Mouse (Mus musculus): ENCODE measurements around the gene Urm1. TPM values are rescaled to one million over a fixed set of nuclear protein-coding genes. Genes with fewer than 3 reads are reported as not detected.

The Urm1 gene
- polyA plus RNA-seq, 1 experiment: 42.0 TPM

GRCm38 (mm10) chr2:29826926-29827708 lies 7.2 kb downstream of the Urm1 start:
- H3K27ac ChIP-seq (ENCODE audit: insufficient read depth, low read length): peak overlapping the region; percentile 98
- no peak for TF ChIP-seq CTCF (IDR thresholded peaks at IDR 0.05; ENCODE audit: borderline replicate concordance, insufficient read depth, low read length)
- peak; percentile 91 for TF ChIP-seq POLR2A (IDR thresholded peaks at IDR 0.05; ENCODE audit: low read depth, low read length)
- H3K4me3 ChIP-seq (ENCODE audit: insufficient read depth, low read length): peak overlapping the region; percentile 88
- H3K4me1 ChIP-seq (ENCODE audit: control insufficient read depth, insufficient read depth, low read length): peaks cover 4% of the 10 kb centered on the region; the same call in 1 of the 2 replicates

- TF ChIP-seq POLR2A (IDR thresholded peaks at IDR 0.05; ENCODE audit: low read depth, low read length): no peak
- no peak for TF ChIP-seq CTCF (IDR thresholded peaks at IDR 0.05; ENCODE audit: borderline replicate concordance, insufficient read depth, low read length)
- Histone ChIP-seq H3K4me1 (ENCODE audit: control insufficient read depth, insufficient read depth, low read length) (peaks cover 4% of the 10 kb centered on the region; the same call in 1 of the 2 replicates), H3K27ac (ENCODE audit: insufficient read depth, low read length) (no peak overlapping the region), H3K4me3 (ENCODE audit: insufficient read depth, low read length) (peak overlapping the region; percentile 88)
Observed at GRCm38 (mm10) chr2:29827709-29828024, 7.8 kb downstream of the Urm1 start.

- Histone ChIP-seq H3K27ac (ENCODE audit: insufficient read depth, low read length) (no peak overlapping the region), H3K4me1 (ENCODE audit: control insufficient read depth, insufficient read depth, low read length) (peaks cover 4% of the 10 kb centered on the region; the same call in 1 of the 2 replicates), H3K4me3 (ENCODE audit: insufficient read depth, low read length) (no peak overlapping the region)
- TF ChIP-seq POLR2A (IDR thresholded peaks at IDR 0.05; ENCODE audit: low read depth, low read length) (no peak), CTCF (IDR thresholded peaks at IDR 0.05; ENCODE audit: borderline replicate concordance, insufficient read depth, low read length) (no peak)
Observed at GRCm38 (mm10) chr2:29831106-29831505, 11.2 kb downstream of the Urm1 start.

- no peak for TF ChIP-seq POLR2A (IDR thresholded peaks at IDR 0.05; ENCODE audit: low read depth, low read length)
- TF ChIP-seq CTCF (IDR thresholded peaks at IDR 0.05; ENCODE audit: borderline replicate concordance, insufficient read depth, low read length): no peak
- H3K4me1 ChIP-seq (ENCODE audit: control insufficient read depth, insufficient read depth, low read length): no peaks in the 10 kb centered on the region
- H3K4me3 ChIP-seq (ENCODE audit: insufficient read depth, low read length): no peak overlapping the region
- no peak overlapping the region for H3K27ac ChIP-seq (ENCODE audit: insufficient read depth, low read length)
Observed at GRCm38 (mm10) chr2:29833796-29834195, 13.9 kb downstream of the Urm1 start.

GRCm38 (mm10) chr2:29835391-29835899 lies 15.6 kb downstream of the Urm1 start:
- TF ChIP-seq CTCF (IDR thresholded peaks at IDR 0.05; ENCODE audit: borderline replicate concordance, insufficient read depth, low read length) (no peak), POLR2A (IDR thresholded peaks at IDR 0.05; ENCODE audit: low read depth, low read length) (no peak)
- no peaks in the 10 kb centered on the region for H3K4me1 ChIP-seq (ENCODE audit: control insufficient read depth, insufficient read depth, low read length)

GRCm38 (mm10) chr2:29839460-29839859 lies 19.6 kb downstream of the Urm1 start:
- Histone ChIP-seq H3K4me1 (ENCODE audit: control insufficient read depth, insufficient read depth, low read length) (no peaks in the 10 kb centered on the region), H3K4me3 (ENCODE audit: insufficient read depth, low read length) (no peak overlapping the region)

More at GRCm38 (mm10) chr2:29835391-29835899, 15.6 kb downstream of the Urm1 start:
- Histone ChIP-seq H3K4me3 (ENCODE audit: insufficient read depth, low read length) (no peak overlapping the region), H3K27ac (ENCODE audit: insufficient read depth, low read length) (no peak overlapping the region)

GRCm38 (mm10) chr2:29843231-29844105 lies 23.6 kb downstream of the Urm1 start:
- Histone ChIP-seq H3K4me1 (ENCODE audit: control insufficient read depth, insufficient read depth, low read length) (no peaks in the 10 kb centered on the region), H3K4me3 (ENCODE audit: insufficient read depth, low read length) (no peak overlapping the region), H3K27ac (ENCODE audit: insufficient read depth, low read length) (no peak overlapping the region)
- TF ChIP-seq CTCF (IDR thresholded peaks at IDR 0.05; ENCODE audit: borderline replicate concordance, insufficient read depth, low read length) (no peak), POLR2A (IDR thresholded peaks at IDR 0.05; ENCODE audit: low read depth, low read length) (no peak)

More at GRCm38 (mm10) chr2:29839460-29839859, 19.6 kb downstream of the Urm1 start:
- H3K27ac ChIP-seq (ENCODE audit: insufficient read depth, low read length): no peak overlapping the region
- TF ChIP-seq POLR2A (IDR thresholded peaks at IDR 0.05; ENCODE audit: low read depth, low read length) (no peak), CTCF (IDR thresholded peaks at IDR 0.05; ENCODE audit: borderline replicate concordance, insufficient read depth, low read length) (no peak)

GRCm38 (mm10) chr2:29844115-29844514 lies 24.2 kb downstream of the Urm1 start:
- TF ChIP-seq POLR2A (IDR thresholded peaks at IDR 0.05; ENCODE audit: low read depth, low read length): no peak
- TF ChIP-seq CTCF (IDR thresholded peaks at IDR 0.05; ENCODE audit: borderline replicate concordance, insufficient read depth, low read length): no peak
- Histone ChIP-seq H3K4me3 (ENCODE audit: insufficient read depth, low read length) (no peak overlapping the region), H3K27ac (ENCODE audit: insufficient read depth, low read length) (no peak overlapping the region), H3K4me1 (ENCODE audit: control insufficient read depth, insufficient read depth, low read length) (no peaks in the 10 kb centered on the region)

GRCm38 (mm10) chr2:29844661-29845060 lies 24.8 kb downstream of the Urm1 start:
- no peak overlapping the region for H3K4me3 ChIP-seq (ENCODE audit: insufficient read depth, low read length)
- H3K27ac ChIP-seq (ENCODE audit: insufficient read depth, low read length): no peak overlapping the region
- TF ChIP-seq POLR2A (IDR thresholded peaks at IDR 0.05; ENCODE audit: low read depth, low read length): no peak
- TF ChIP-seq CTCF (IDR thresholded peaks at IDR 0.05; ENCODE audit: borderline replicate concordance, insufficient read depth, low read length): no peak
- H3K4me1 ChIP-seq (ENCODE audit: control insufficient read depth, insufficient read depth, low read length): no peaks in the 10 kb centered on the region
